Comparison of ENCODE assay signal across 25 mouse cellular contexts in the genomic region with DNA sequence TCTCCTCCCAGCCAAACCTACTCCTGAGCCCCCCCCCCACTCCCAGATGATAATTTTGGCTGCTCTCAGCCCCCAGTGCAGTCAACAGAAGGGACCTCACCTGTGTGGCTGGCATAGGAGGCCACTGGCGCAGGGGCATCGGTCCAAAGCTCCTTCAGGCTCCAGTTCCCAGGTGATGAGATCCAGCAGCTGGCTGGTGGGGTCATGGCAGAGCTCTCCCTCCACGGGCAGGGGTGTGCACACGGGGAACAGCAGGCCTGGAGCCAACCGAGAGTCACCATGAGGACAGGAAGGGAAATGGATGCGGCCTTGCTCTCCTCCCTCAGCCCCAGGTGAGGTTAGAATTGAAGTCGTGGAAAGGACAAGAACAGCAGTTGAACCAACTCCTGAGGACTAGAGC.
"Had no signal": no experiment of that assay in that cellular context is flagged by ENCODE, and none has a peak within 500 bp of the region (broad histone marks: within the 10 kb centered on the region; RNA-seq: fewer than 3 reads in every experiment).

No protein-coding gene starts in this region.

- H3K36me3 ChIP-seq: kidney, embryonic 15.5 days; liver, embryonic 12.5 days; liver, embryonic 15.5 days had no signal

- ATAC-seq: liver, embryonic 12.5 days; midbrain, embryonic 13.5 days; midbrain, embryonic 16.5 days had no signal

- H3K9ac ChIP-seq: kidney, embryonic 15.5 days; limb, embryonic 13.5 days; liver, embryonic 12.5 days; liver, embryonic 15.5 days; lung, embryonic 15.5 days; midbrain, embryonic 13.5 days; neural tube, embryonic 13.5 days had no signal

- H3K4me2 ChIP-seq: kidney, embryonic 15.5 days; limb, embryonic 13.5 days; liver, embryonic 12.5 days; liver, embryonic 15.5 days; lung, embryonic 15.5 days; midbrain, embryonic 13.5 days; neural tube, embryonic 13.5 days had no signal

- H3K9me3 ChIP-seq: kidney, embryonic 15.5 days; limb, embryonic 13.5 days; liver, embryonic 12.5 days; liver, embryonic 15.5 days; lung, embryonic 15.5 days; midbrain, embryonic 10.5 days; midbrain, embryonic 13.5 days; neural tube, embryonic 13.5 days had no signal

- H3K4me3 ChIP-seq: kidney, embryonic 15.5 days; limb, embryonic 13.5 days; liver, embryonic 12.5 days; liver, embryonic 15.5 days; lung, embryonic 15.5 days; megakaryocyte, embryonic 14.5 days; midbrain, embryonic 10.5 days; midbrain, embryonic 13.5 days; myocyte; neural tube, embryonic 13.5 days had no signal

- H3K4me1 ChIP-seq: liver, embryonic 12.5 days; liver, embryonic 15.5 days; lung, embryonic 15.5 days; megakaryocyte, embryonic 14.5 days had no signal

- DNase-seq: kidney, adult 8-10 months; kidney, postnatal 10 days; kidney, postnatal 36 days; layer of hippocampus, adult 9-11 months; left cerebral cortex, postnatal 4 days; liver; lung, adult 18-20 months; lung, postnatal 10 days; lung, postnatal 36 days; right cerebral cortex, postnatal 25 days; spleen, adult 18-20 months; thymus, adult 2 months; thymus, postnatal 14 days; thymus, postnatal 4 days had no signal

- H3K27me3 ChIP-seq: kidney, embryonic 15.5 days; limb, embryonic 13.5 days; liver, embryonic 12.5 days; liver, embryonic 15.5 days; lung, embryonic 15.5 days; midbrain, embryonic 13.5 days; neural tube, embryonic 13.5 days had no signal

- H3K27ac ChIP-seq: kidney, embryonic 15.5 days; limb, embryonic 13.5 days; liver, embryonic 12.5 days; liver, embryonic 15.5 days; lung, embryonic 15.5 days; midbrain, embryonic 10.5 days; midbrain, embryonic 13.5 days; neural tube, embryonic 13.5 days had no signal
